Mouse (Mus musculus) stomach, postnatal 0 days (tissue): ENCODE data around the gene Fen1.

Experiments
- CTCF ChIP-seq: IDR thresholded peaks from 2 replicates; pipeline ENCODE4 v1.5.1; 2016; ENCODE audit warnings: antibody characterized with exemption, low read depth, mild to moderate bottlenecking, moderate library complexity
- EP300 ChIP-seq: optimal IDR thresholded peaks from 2 replicates; pipeline ENCODE3; 2016; ENCODE audit warnings: antibody characterized with exemption

GRCm38 (mm10) chr19:10174956-10175355 is 29.0 kb downstream of the Fen1 start:
- no peak for TF ChIP-seq EP300
- no peak for TF ChIP-seq CTCF
